Comparison of ENCODE assay signal across 13 mouse cellular contexts in the genomic region with DNA sequence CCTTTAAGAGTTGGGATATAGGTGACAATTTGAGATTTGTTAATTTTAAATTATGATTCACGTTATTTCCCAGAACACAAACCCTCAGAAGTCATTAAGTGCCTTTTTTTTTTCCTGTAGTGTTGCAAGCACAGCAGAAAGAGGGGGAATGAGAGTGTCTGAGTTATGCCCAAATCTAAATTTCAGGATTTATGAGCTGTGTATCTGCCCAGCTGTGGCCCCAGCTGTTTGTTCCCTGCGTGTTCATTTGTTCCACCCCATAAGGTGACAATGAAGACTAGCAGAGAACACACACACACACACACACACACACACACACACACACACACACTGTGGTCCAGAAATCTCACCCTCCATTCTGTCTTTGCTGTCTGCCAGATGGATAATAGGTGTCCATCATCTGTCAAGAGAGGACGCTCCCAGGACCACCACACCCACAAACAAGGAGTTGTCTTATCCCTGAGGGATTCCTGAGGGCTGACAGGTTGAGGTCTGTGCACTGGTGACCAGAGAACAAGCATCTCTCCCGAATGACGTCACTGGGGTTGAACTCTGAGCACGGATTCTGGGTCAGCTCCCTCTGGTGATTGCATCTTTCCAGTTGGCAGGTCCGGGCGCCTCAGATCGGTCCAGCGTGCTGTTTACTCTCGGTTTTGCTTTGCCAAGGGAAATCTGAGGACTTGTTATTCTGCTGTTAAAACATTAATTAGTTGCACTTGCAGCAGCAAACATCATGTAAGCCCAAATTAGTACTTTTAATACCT.
DNase-seq lines count a peak whose midpoint lies in the region; ATAC-seq lines count a peak whose summit lies in the region.
"Had no signal": no experiment of that assay in that cellular context is flagged by ENCODE, and none has a peak within 500 bp of the region (broad histone marks: within the 10 kb centered on the region; RNA-seq: fewer than 3 reads in every experiment).

No protein-coding gene starts in this region.

- WGBS in hindbrain, embryonic 14.5 days, result 64% methylated on average over 11 of the region's 11 CpGs
- 79% methylated on average over 11 of the region's 11 CpGs for WGBS in hindbrain, embryonic 10.5 days
- WGBS in intestine, embryonic 15.5 days, result 62% methylated on average over 11 of the region's 11 CpGs

- H3K9me3 ChIP-seq in hindbrain, embryonic 14.5 days (ENCODE audit: control insufficient read depth, low read length), result no peaks in the 10 kb centered on the region
- 0 out of 2 replicates have a peak, but pooled peaks cover 5% of the 10 kb centered on the region for H3K9me3 ChIP-seq in hindbrain, embryonic 10.5 days
- no peaks in the 10 kb centered on the region for H3K9me3 ChIP-seq in intestine, embryonic 15.5 days
- H3K9me3 ChIP-seq: liver, embryonic 13.5 days had no signal

- H3K4me1 ChIP-seq in hindbrain, embryonic 14.5 days (replicated peaks; ENCODE audit: control insufficient read depth, insufficient read depth, low read length), result peaks cover 12% of the 10 kb centered on the region
- H3K4me1 ChIP-seq in hindbrain, embryonic 10.5 days (replicated peaks), result 0 out of 2 replicates have a peak, but pooled peaks cover 4% of the 10 kb centered on the region
- no peaks in the 10 kb centered on the region for H3K4me1 ChIP-seq in intestine, embryonic 15.5 days (replicated peaks)
- H3K4me1 ChIP-seq: embryonic facial prominence, embryonic 12.5 days; liver, embryonic 13.5 days had no signal

- H3K27me3 ChIP-seq in hindbrain, embryonic 14.5 days (ENCODE audit: control insufficient read depth, insufficient read depth, low read length), result no peaks in the 10 kb centered on the region
- H3K27me3 ChIP-seq in hindbrain, embryonic 10.5 days (ENCODE audit: insufficient read depth, poor library complexity, severe bottlenecking), result no peaks in the 10 kb centered on the region
- H3K27me3 ChIP-seq in intestine, embryonic 15.5 days (replicated peaks), result no peaks in the 10 kb centered on the region
- H3K27me3 ChIP-seq: embryonic facial prominence, embryonic 12.5 days; liver, embryonic 13.5 days had no signal

- no peak overlapping the region for H3K4me3 ChIP-seq in hindbrain, embryonic 14.5 days (replicated peaks; ENCODE audit: low read length)
- H3K4me3 ChIP-seq in hindbrain, embryonic 10.5 days, result no peak overlapping the region
- H3K4me3 ChIP-seq in intestine, embryonic 15.5 days (replicated peaks), result no peak overlapping the region
- H3K4me3 ChIP-seq: embryonic facial prominence, embryonic 12.5 days; liver, embryonic 13.5 days had no signal

- no peak overlapping the region for H3K9ac ChIP-seq in hindbrain, embryonic 14.5 days
- no peak overlapping the region for H3K9ac ChIP-seq in intestine, embryonic 15.5 days
- H3K9ac ChIP-seq: embryonic facial prominence, embryonic 12.5 days; liver, embryonic 13.5 days had no signal

- no peak for DNase-seq in hindbrain, embryonic 14.5 days (ENCODE audit: low spot score)
- DNase-seq in hindbrain, embryonic 10.5 days (ENCODE audit: low spot score), result no peak
- DNase-seq in brain, adult 2 months (ENCODE audit: low read depth, low spot score), result peak; percentile 43
- peak; percentile 64 for DNase-seq in gastrocnemius, postnatal 25 days
- peak; percentile 43 to 60 for DNase-seq in kidney, postnatal 4 days
- no peak for DNase-seq in thymus, postnatal 25 days
- DNase-seq: liver, embryonic 13.5 days; right cerebral cortex, postnatal 14 days; thymus, adult 18-20 months had no signal

- H3K27ac ChIP-seq in hindbrain, embryonic 14.5 days, result peak overlapping the region; percentile 35; the same call in 1 of the 2 replicates
- no peak overlapping the region for H3K27ac ChIP-seq in hindbrain, embryonic 10.5 days
- H3K27ac ChIP-seq in intestine, embryonic 15.5 days, result no peak overlapping the region
- H3K27ac ChIP-seq: embryonic facial prominence, embryonic 12.5 days; liver, embryonic 13.5 days had no signal

- no peaks in the 10 kb centered on the region for H3K36me3 ChIP-seq in hindbrain, embryonic 14.5 days (replicated peaks; ENCODE audit: control insufficient read depth, insufficient read depth)
- H3K36me3 ChIP-seq in hindbrain, embryonic 10.5 days, result no peaks in the 10 kb centered on the region
- no peaks in the 10 kb centered on the region for H3K36me3 ChIP-seq in intestine, embryonic 15.5 days
- H3K36me3 ChIP-seq: embryonic facial prominence, embryonic 12.5 days; liver, embryonic 13.5 days had no signal

- no peak overlapping the region for H3K4me2 ChIP-seq in hindbrain, embryonic 14.5 days (replicated peaks)
- H3K4me2 ChIP-seq in intestine, embryonic 15.5 days (replicated peaks), result no peak overlapping the region
- H3K4me2 ChIP-seq: embryonic facial prominence, embryonic 12.5 days; liver, embryonic 13.5 days had no signal

- ATAC-seq in hindbrain, embryonic 14.5 days (ENCODE audit: low FRiP score), result no peak
- no peak for ATAC-seq in intestine, embryonic 15.5 days
- no peak for ATAC-seq in activated CD4-positive, CD25-positive, alpha-beta regulatory T cell, adult 4 months
- ATAC-seq: intestine, postnatal 0 days had no signal

Comparison
In these comparisons a context has a peak if more than half of its experiments do, and no peak if none do; other contexts are left out.
1. DNase-seq: peak in brain, adult 2 months (single experiment), gastrocnemius, postnatal 25 days (single experiment) and kidney, postnatal 4 days (2 of 2); none in hindbrain, embryonic 14.5 days (single experiment), hindbrain, embryonic 10.5 days (single experiment) and thymus, postnatal 25 days (single experiment).